Mouse (Mus musculus): ENCODE measurements around the gene Rasl12.

DNA sequence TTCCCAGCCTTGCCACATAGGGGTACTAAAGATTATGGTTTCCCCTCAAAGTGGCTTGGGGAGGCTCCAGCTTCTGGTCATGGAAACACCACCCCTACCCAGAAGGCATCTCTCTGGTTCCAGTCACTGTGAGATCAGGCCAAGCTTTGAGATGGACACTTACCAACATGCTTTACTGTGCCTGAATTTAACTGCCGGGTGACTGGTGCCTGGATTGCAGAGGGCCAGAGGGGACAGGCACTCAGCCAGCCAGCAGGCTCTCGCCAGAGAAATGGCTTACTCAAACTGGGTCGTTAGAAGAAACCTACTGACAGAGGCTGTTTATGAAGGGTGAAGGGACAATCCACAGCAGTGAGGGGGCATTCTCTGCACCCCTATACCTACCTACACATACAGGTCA, 14.0 kb upstream of the Rasl12 start:
- TF ChIP-seq CTCF (conservative IDR thresholded peaks at IDR 0.05; ENCODE audit: low read length) (no peak), NANOG (IDR thresholded peaks at IDR 0.05; ENCODE audit: borderline replicate concordance, low read length) (no peak)
